Mouse (Mus musculus) kidney, postnatal 25 days (tissue): ENCODE measurements around the gene Aff2.

Source experiments
- DNase-seq, 2 experiments: peaks; one replicate each; pipeline ENCODE4 v3.0.0; 2021; ENCODE audit warnings: mixed read lengths in 2 of 2

Aff2 gene

DNA sequence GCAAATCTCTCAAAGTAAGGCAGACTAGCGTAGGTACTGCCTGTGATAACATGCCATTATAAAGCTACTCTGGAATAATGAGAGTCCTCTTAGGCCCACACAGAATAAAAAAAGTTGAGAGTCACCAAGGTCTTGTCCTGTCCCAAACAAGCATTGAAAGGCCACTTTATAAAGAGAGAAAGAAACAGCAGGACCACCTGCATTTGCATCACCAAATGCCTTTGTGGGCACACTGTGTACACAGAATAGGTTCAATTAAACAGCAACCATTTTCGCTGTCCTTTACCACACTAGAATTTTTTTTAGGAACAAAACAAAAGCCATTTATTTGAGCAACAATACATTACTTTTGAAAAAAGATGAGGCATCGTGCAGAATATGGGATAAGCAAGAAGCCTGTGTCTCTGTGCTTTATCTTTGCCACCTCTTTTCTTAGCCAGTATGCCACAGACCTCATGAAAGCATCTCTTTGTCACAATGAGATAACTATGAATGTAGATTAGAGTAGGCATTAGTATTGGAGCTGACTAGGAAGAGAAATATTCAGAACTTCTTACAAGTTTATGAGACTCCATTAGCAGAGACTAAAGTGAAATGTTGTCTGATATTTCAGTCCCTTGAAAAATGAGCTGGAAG is 385.0 kb downstream of the Aff2 start:
- no peak for DNase-seq

DNA sequence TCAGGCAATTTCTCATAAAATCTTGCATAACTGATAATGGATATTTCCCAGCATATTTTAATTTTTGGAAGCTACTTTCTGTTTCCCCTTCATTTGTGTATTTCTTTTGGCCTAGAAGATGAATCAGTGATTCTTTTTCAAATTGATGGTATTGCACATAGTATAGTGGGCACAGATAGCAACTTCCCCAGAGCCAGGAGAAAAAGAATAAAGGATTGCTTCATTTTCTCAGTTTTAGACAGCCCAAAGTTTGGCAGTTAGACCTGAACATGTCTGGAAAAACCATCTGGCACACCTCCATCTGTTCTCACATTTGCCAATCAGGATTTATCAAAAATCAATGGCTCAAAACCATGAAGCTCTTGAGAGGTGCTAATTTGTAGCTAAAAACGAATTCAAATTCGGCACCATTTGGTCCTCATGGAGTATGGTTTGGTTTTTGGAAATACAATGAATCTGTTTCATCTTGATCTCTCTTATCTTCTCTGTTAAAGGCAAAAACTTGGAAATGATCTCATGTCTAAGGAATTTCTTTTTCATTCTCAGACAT is 441.9 kb downstream of the Aff2 start:
- no peak for DNase-seq

DNA sequence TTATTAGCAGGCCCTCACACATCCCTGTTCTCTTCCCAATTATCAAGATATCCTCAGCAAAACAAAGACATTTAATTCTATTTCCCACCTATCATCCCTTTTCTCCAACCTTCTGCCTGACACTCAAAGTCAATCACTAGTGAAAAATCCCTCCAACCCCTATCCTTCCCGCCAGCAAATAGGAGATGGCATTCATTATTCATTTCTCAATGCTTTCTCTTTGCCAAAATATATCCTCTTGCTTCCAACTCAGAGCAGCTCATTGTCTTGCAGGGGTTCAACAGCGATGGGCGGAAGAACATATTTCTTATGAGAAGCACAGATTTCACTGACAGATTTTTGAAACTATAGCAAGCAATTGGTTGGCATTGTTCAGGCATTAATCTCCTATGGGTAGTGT is 442.4 kb downstream of the Aff2 start:
- DNase-seq: no peak

DNA sequence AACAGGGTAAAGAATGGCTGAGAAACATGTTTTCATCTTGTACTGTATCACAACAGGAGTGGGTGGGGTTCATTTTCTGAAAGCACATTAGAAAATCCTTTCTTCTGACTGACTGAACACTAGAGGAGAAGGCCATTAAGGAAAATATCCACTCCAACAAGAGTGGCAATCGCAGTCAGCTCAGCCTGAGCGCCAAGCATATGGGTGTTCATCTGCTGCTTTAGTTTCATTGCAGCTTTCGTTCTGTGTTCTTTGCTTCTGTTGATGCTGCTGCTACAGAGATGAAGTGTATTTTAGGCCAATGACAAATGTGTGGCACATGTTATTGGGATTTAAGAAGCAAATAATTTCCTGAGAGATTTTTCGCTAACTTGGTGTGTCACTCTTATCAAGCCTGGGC is 451.7 kb downstream of the Aff2 start:
- no peak for DNase-seq

DNA sequence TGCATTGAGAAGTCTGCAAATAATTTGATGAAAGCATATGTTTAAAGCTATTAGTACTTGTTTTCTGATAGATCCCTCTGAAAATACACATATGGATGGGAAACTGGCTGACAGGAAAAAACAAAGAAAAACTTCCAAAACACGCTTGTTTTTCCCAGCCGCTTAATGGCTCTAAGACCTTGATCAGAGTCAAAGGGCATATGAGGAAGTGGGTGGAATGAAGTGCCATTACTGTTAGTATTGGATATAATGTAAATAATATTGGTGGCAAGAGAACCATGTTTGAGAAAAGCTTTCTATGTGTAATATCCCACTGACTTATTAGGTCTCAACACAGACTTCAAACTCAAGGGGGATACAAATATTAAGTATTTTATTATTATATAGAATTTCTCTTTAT is 455.0 kb downstream of the Aff2 start:
- DNase-seq: no peak

DNA sequence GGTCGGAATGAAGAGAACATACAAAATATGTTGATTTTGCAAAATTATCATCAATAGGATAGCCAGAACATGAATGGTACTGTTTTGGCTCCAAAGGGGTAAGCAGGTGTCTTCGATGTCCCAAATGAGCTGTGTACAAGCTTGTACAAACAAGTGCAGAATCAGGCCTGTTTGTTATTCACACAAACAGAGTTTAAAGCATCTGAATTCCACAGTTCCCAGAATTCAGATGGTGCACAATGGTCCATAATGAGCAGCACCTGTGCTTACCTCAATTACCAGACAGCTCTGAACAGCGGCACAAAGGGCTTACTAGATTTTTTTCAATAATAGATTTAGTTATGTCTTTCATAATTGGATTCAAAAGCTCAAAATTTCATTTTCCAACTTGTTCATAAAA is 457.6 kb downstream of the Aff2 start:
- DNase-seq: no peak

DNA sequence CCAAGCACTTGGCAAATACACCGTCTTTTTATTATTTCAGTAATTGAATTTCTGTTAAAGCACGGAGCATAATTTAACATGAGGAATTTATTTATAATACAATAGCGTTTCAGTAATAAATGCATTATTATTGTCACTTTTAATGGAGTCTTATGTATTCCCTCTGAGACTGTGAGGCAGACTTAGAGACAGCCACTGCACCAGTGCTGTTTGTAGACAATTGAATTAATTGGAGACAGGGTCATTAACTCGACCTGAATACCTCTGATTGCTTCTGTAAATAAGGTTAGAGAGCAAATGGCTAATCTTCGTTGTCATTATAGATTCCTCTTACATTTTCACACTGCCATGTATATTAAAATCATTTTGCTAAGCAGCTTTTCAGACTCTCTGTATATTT is 458.1 kb downstream of the Aff2 start:
- no peak for DNase-seq

DNA sequence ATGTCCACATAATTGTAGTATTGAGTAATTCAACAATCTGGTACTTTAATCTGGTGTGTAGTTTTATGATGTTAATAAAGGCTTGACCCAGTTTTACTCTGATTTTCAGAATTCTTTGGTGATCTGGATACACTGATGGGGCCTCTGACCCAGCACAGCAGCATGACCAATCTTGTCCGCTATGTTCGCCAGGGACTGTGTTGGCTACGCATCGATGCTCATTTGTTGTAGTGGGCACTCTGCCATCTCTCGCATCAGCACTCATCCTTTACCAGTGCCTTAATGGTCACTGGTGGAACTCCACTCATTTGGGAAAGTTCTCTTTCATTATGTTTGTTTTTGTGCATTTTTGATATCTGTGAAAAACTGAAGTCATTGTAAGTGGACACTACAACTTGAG is 507.5 kb downstream of the Aff2 start:
- no peak for DNase-seq

DNA sequence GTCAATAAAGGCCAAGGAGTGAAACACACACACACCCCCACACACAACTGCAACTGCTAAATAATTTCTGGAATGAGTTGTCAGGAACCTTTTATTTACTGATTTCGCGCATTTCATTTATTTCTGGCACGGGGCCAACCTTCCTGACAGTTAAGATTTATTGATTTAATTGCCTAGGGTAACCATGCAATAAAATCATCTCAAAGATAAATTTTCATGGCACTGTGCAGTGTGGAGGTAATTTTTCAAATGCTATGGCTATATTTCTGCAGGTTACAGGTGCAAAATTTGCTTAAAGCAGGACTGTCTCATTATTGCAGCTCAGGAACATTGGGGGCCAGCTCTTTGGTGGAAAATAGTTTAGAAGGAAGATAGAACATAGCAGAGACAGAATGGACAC is 531.6 kb downstream of the Aff2 start:
- DNase-seq: no peak
